Mouse (Mus musculus) bone marrow, adult 2 months (tissue): ENCODE measurements around the gene Crabp2.

ENCODE experiments used
- CTCF ChIP-seq: fragments of 200-500 bp; IDR thresholded peaks from 2 replicates; pipeline ENCODE4 v1.5.1; 2011; ENCODE audit warnings: low read length, control low read depth; ENCODE audit not compliant: control insufficient read depth, insufficient read depth
- POLR2A ChIP-seq: fragments of 200-500 bp; IDR thresholded peaks from 2 replicates; pipeline ENCODE4 v1.6.1; 2011; ENCODE audit warnings: low read depth, mild to moderate bottlenecking, control low read depth, low read length, borderline replicate concordance; ENCODE audit not compliant: control insufficient read depth

- 0 out of 2 replicates have a peak, but pooled peaks have one; percentile 2 for TF ChIP-seq CTCF
- TF ChIP-seq POLR2A = peak; percentile 68; the same call in 1 of the 2 replicates
These were observed 42.5 kb upstream of the Crabp2 start, which contains the start of gene Hdgf for GRCm38 (mm10) chr3:87905880-87906485.
